Mouse (Mus musculus): Measurements from ENCODE around the gene Loxl3.

Gene Loxl3

DNA sequence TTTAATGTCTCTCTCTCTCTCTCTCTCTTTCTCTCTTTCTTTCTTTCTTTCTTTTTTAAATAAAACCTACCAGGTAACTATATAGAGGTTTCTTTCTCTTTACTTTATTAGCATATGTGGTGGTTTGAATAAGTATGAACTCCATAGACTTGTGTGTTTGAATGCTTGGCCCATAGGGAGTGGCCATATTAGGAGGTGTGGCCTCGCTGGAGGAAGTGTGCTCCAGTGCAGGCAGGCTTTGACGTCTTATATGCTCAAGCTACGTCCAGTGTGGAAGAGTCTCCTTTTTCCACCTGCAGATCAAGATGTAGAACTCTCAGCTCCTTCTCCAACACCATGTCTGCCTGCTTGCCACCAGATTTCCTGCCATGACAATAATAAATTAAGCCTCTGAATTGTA is 14.9 kb upstream of the Loxl3 start:
- no peak for DNase-seq

DNA sequence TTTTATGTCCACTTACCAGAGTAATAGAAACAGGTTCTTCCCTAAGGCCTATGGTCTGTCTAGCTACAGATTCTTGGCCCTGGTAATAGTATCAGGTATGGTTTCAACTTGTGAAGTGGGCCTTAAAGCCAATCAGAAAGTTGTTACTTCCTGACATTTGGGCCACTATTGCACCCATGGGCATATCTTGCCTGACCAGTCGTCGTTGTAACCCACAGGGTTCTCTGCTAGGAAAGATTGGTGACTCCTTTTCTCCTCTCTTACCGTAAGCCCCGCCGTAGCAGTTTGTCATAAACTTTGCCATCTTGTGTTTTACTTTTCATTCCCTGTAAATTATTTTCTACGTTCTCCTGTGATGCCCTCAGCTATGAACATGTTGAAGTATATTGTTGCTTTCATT is 13.9 kb upstream of the Loxl3 start:
- DNase-seq: no peak

- no peak for DNase-seq
Observed at GRCm38 (mm10) chr6:83020836-83021593, 13.0 kb upstream of the Loxl3 start.

GRCm38 (mm10) chr6:83023008-83023407 is 11.0 kb upstream of the Loxl3 start:
- no peak for DNase-seq

GRCm38 (mm10) chr6:83023786-83024185 is 10.2 kb upstream of the Loxl3 start:
- no peak for DNase-seq

- DNase-seq: no peak
Observed at GRCm38 (mm10) chr6:83024421-83024820, 9.6 kb upstream of the Loxl3 start.

GRCm38 (mm10) chr6:83025221-83025620 is 8.8 kb upstream of the Loxl3 start:
- DNase-seq: no peak

GRCm38 (mm10) chr6:83027293-83027692 is 6.7 kb upstream of the Loxl3 start:
- no peak for DNase-seq

DNA sequence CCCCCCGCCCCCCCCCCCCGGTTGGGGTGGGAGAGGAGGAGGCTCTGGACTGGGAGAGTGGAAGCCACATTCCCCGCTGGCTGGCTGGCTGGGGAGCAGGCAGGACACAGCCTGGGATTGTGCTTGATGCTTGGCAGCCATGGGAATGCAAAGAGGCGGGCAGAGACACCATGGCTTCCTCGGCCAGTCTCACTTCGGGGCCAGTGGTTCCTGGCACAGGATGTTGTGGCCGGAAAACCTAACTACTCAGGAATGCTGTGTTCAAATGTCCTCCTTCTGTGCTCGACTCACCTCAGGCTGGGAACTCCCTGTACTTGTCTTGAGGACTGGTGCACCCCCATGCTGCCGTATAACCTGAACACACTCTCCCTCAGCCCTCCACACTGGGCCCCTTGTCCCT is 6.3 kb upstream of the Loxl3 start:
- no peak for DNase-seq

DNA sequence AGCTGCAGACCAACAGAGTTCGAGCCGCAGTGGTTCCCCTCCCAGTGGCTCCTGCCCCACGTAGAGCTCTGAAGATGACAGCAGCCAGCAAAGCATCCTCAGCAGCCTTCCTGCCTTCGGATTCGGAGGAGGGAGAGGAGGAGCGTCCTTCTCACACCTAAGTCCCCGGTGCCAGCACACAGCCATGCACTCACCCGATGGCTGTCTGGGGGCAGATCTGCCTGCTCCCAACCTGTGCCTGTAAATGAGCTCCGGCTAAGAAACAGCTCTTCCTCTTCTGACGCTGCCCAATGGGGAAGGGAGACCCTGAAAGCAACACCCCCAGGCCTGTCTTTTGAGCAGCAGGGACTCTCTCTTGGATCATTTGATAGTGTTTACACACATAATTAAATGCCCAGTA is 4.2 kb upstream of the Loxl3 start:
- DNase-seq: no peak

GRCm38 (mm10) chr6:83031111-83031510 is 2.9 kb upstream of the Loxl3 start:
- no peak for DNase-seq

- DNase-seq: no peak
Observed at GRCm38 (mm10) chr6:83031921-83032590, 1.9 kb upstream of the Loxl3 start.

DNA sequence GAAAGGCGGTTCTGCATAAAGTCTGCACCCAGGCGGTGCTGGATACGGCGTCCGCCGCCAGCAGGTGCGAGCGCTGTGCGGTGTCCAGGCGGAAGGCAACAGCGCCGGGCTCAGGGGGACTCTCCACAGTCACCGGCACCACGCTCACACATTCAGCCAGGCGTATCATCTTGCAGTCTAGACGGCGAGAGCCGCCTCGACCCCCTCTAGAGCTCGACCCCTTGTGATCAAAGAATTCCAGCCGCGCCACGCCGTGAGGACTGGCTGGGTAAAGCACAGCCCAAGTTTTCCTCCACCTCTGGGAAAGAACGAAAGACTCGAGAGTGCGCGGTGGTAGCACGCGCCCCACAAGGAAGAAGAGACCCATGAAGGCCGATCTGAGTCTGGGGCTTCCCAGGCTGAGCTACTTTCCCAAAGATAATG is 1.2 kb upstream of the Loxl3 start:
- peak; percentile 59 for DNase-seq

- DNase-seq: no peak
Observed at GRCm38 (mm10) chr6:83034463-83035055, 586 bp downstream of the Loxl3 start.

DNA sequence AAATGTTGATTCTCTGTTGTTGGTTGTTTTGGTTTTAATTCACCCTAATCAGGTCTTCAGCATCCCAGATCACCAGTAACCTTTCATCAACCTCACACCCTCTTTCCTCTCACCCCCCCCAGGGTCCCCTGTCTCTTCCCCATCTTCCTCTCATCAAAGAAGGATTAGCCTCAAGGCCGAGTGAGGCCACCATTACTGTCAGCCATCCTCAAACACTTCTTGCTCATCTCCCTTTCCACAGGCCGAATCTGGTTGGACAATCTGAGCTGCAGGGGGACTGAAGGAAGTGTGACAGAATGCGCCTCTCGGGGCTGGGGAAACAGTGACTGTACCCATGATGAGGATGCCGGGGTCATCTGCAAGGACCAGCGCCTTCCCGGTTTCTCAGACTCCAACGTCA is 3.2 kb downstream of the Loxl3 start:
- DNase-seq: no peak

- DNase-seq: peak; percentile 94
Observed at GRCm38 (mm10) chr6:83038496-83039012, 4.6 kb downstream of the Loxl3 start.

DNA sequence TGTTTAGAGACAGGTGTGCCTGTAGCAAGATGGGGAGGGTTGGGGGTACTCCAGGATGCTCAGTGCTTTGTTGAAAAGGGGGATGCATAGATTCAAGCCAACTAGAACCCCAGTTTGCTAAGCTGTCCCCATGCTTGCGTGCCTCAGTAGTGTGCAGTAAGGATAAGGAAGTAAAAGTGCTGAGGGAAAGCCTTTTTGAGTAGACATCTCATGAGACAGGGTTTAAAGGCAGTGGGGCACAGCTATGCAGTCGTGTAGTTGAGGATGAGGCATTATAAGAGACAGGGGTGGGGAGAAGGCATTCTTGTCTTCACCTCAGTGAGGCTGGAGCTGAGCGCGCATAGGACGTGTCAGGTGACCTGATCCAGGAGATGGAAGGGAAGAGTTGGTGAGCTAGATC is 6.6 kb downstream of the Loxl3 start:
- no peak for DNase-seq

DNA sequence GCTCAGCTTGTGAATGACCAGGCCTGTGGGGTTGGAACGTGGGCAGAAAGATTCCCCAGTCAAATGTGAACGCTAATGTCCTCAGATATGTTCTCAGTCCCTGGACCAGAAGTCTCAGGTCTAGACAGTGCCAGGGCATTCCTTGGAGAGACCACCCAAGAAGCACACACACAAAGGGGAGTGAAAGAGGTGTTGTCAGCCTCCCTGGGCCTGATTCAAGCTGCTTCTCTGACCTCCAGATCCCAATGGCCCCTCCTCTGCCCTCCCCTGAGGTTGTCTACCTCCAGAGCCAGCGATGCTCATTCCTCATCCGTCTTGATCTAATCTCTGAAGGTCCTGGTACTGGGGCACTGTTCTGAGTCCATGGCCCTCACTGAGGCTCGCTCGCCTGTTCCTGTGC is 9.6 kb downstream of the Loxl3 start:
- DNase-seq: no peak

GRCm38 (mm10) chr6:83043993-83044392 is 10.0 kb downstream of the Loxl3 start:
- no peak for DNase-seq

DNA sequence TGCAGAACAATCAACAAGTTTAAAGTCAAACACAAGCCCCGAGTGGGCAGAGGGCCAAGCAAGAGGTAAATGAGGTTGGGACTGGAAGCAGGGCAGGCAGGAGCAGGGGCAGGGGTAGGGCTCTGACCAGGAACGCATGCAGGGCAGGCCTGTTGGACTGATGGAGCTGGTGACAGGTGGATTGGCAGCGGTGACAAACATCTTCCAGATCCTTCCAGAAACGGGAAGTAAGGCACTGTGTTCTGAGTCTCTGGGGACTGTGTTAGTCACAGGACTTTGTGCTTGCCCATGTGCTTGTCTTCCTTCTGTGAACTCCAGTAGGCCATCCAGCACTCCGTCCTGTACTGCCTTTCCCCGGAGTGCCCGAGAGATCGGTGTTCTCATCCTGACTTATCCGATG is 10.8 kb downstream of the Loxl3 start:
- no peak for DNase-seq

DNA sequence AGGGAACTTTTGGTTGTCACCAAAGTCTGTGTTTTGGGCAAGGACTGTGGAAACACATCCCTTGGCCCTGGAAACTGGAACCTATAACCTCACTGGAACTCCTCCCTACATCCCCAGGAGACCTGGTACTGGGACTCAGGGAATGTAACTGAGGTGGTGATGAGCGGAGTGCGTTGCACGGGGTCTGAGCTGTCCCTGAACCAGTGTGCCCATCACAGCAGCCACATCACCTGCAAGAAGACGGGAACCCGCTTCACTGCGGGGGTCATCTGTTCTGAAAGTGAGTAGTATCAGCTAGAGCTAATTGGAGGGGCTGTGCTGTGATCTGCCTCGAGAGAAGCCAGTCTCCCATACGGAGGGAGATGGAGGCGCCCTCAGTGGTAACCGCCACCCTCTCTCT is 15.4 kb downstream of the Loxl3 start:
- DNase-seq: no peak

DNA sequence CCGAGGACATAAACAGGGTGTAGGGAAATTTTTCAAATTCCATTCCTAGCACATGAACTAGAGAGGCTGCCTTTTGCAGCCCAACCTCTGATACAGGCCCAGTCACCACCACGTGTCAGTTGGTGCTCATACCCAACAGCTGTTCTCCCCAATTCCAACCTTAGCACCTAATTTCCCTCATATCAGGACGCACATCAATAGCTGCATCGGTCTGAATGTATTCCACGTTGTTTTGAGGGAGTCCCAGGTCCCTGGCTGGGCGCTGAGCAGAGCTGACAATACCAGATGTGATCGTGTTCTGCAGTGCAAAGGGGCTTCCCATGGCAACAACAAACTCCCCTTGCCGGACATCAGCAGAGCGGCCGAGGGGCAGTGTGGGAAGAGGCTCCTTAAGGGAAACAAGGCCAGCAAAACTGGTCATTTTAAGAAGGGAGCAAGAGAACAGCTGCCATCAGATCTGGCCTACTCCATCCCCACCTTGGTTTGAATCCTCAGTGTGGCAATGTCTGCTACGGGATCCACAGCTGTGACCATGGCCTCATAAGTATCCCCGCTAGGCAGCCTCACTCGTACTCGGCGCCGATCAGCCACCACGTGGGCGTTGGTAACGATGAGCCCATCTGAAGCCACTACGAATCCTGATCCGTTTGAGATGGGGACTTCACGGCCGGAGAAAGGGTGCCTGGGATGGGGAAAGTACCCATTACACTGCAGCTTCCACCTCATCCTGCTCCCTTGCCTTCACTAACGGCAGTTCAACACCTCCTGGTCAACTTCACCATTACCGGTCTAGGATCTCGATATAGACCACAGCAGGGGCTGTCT is 19.4 kb downstream of the Loxl3 start:
- DNase-seq: peak; percentile 22
